Mouse (Mus musculus): ENCODE results near the gene Krtap5-1. TPM values are rescaled to one million over a fixed set of nuclear protein-coding genes. Genes with fewer than 3 reads are reported as not detected.
"Not testable (repeated sequence)": the region's sequence is repeated elsewhere in the genome, so short reads cannot be mapped to it uniquely, and the experiment has no call there.

Gene Krtap5-1
- total and polyA plus RNA-seq, 2 experiments from 2014 or later, result not detected

DNA sequence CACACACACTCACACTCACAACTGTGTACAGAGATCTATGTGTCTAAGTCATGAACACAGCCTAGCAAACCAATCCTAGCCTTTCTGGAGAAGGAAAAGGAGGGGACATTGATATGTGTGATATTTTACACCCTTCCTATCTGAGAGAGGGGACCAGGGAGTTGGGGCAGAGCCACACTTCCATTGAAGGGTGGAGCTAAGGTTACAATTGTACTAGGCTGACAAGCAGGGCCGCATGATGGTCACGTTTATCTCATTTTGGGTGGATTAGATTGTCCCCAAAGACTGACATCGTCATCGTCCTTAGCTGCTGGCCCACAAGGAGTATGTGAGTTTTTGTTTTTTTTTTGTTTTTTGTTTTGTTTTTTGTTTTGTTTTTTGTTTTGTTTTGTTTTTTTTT lies 34.4 kb upstream of the Krtap5-1 start:
- WGBS, result 87% methylated on average over 4 of the region's 4 CpGs
- Histone ChIP-seq H3K4me2 (ENCODE audit: low read depth, low read length, poor library complexity, severe bottlenecking) (no peak overlapping the region), H3K27ac (ENCODE audit: low read depth, low read length) (no peak overlapping the region), H3K27me3 (ENCODE audit: insufficient read depth, low read length) (no peaks in the 10 kb centered on the region), H3K4me3 (ENCODE audit: low read depth, low read length) (no peak overlapping the region), H3K9ac (replicated peaks; ENCODE audit: low read length, poor library complexity, severe bottlenecking) (no peak overlapping the region), H3K9me3 (ENCODE audit: low read length) (no peaks in the 10 kb centered on the region), H3K4me1 (ENCODE audit: insufficient read depth, low read length) (no peaks in the 10 kb centered on the region), H3K36me3 (ENCODE audit: insufficient read depth, low read length) (no peaks in the 10 kb centered on the region)
- no peak for TF ChIP-seq CTCF (IDR thresholded peaks at IDR 0.05)
- ATAC-seq (ENCODE audit: low FRiP score), result no peak
- no peak for DNase-seq (ENCODE audit: low spot score)

DNA sequence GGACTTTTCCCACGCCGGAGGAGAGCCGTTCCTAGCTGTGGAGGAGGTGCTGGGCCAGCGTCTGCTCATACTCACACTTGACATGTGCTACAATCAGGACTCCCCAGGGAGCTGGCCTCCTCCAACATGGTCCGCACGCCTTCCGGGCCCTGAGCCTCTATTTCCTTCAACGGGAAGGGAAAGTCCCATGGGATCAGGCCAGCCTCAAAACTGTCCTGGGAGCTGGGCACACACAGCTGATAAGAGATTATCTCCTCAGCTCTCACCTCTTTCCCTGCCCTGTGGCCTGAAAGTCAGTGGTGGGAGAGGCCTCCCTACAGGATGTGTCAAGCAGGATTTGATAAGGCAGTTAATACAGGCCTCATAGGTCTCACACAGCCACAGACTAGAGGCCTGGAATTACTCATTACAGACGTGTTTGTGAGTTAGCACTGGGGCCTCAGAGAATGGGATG lies 33.4 kb upstream of the Krtap5-1 start:
- H3K4me2 ChIP-seq (ENCODE audit: low read depth, low read length, poor library complexity, severe bottlenecking), result no peak overlapping the region
- no peak overlapping the region for H3K9ac ChIP-seq (replicated peaks; ENCODE audit: low read length, poor library complexity, severe bottlenecking)
- DNase-seq (ENCODE audit: low spot score) (no peak), ATAC-seq (ENCODE audit: low FRiP score) (no peak)
- H3K4me1 ChIP-seq (ENCODE audit: insufficient read depth, low read length), result no peaks in the 10 kb centered on the region
- H3K4me3 ChIP-seq (ENCODE audit: low read depth, low read length), result no peak overlapping the region
- no peaks in the 10 kb centered on the region for H3K9me3 ChIP-seq (ENCODE audit: low read length)
- H3K36me3 ChIP-seq (ENCODE audit: insufficient read depth, low read length), result no peaks in the 10 kb centered on the region
- 76% methylated on average over 9 of the region's 9 CpGs for WGBS
- H3K27ac ChIP-seq (ENCODE audit: low read depth, low read length), result no peak overlapping the region
- no peaks in the 10 kb centered on the region for H3K27me3 ChIP-seq (ENCODE audit: insufficient read depth, low read length)
- TF ChIP-seq CTCF (IDR thresholded peaks at IDR 0.05), result no peak

DNA sequence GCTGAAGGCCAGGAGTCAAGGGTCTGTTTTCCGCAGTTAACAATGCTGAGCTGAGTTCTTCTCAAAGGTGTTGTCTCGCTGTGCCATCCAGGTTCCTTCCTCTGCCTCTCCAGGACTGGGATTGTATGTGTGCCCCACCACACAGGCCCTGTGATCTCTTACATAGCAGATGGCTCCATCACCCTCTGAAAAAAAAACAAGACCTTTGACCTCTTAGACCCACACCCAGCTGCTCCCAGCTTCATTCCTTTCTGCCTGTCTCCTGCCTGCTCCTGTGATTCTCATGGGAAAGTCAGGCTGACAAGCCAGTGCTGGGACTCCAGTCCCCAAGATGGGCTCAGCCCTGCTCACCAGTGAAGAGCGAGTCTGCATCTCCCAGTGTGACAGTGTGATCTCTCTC lies 31.6 kb upstream of the Krtap5-1 start:
- no peaks in the 10 kb centered on the region for H3K4me1 ChIP-seq (ENCODE audit: insufficient read depth, low read length)
- TF ChIP-seq CTCF (IDR thresholded peaks at IDR 0.05), result no peak
- DNase-seq (ENCODE audit: low spot score) (no peak), ATAC-seq (ENCODE audit: low FRiP score) (no peak)
- no peak overlapping the region for H3K4me3 ChIP-seq (ENCODE audit: low read depth, low read length)
- no peaks in the 10 kb centered on the region for H3K36me3 ChIP-seq (ENCODE audit: insufficient read depth, low read length)
- no peaks in the 10 kb centered on the region for H3K9me3 ChIP-seq (ENCODE audit: low read length)
- no peak overlapping the region for H3K4me2 ChIP-seq (ENCODE audit: low read depth, low read length, poor library complexity, severe bottlenecking)
- no peaks in the 10 kb centered on the region for H3K27me3 ChIP-seq (ENCODE audit: insufficient read depth, low read length)
- 62% methylated on average over 3 of the region's 3 CpGs for whole genome bisulfite sequencing
- no peak overlapping the region for H3K27ac ChIP-seq (ENCODE audit: low read depth, low read length)
- no peak overlapping the region for H3K9ac ChIP-seq (replicated peaks; ENCODE audit: low read length, poor library complexity, severe bottlenecking)

DNA sequence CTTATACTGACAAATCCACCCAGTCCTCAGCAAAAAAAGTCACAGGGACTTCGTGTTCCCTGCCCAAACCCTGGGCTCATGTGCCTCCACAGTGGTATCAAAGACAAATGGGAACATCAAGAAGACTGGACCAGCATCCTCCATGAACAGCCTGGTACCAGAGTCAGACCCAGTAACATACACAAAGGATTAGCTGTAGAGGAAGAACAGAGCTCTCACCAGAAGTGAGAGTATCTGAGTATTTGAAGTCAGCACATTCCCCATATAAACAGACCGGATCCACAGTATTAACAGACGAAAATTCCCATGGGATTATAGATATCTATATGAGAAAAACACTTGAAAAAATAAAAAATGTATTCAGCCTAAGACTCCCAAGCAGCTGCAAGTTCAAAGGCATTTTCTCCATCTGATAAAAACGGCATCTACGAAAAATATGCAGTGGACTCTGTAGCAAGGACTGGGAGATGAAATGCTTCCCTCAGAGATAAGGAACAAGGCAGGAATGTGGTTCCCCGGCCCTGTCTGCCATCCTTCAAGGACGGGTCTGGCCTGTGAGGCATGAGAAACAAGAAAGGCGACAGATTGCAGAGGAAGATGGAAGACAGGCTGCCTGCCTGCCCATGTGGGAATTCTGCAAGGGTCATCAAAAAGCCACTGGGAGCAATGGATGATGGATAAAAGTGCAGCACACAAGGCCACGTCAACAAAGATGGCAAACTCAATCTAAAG lies 30.0 kb upstream of the Krtap5-1 start:
- H3K27ac ChIP-seq (ENCODE audit: low read depth, low read length), result no peak overlapping the region
- H3K36me3 ChIP-seq (ENCODE audit: insufficient read depth, low read length), result no peaks in the 10 kb centered on the region
- no peak overlapping the region for H3K9ac ChIP-seq (replicated peaks; ENCODE audit: low read length, poor library complexity, severe bottlenecking)
- no peak overlapping the region for H3K4me3 ChIP-seq (ENCODE audit: low read depth, low read length)
- DNase-seq (ENCODE audit: low spot score) (no peak), ATAC-seq (ENCODE audit: low FRiP score) (no peak)
- 60% methylated on average over 9 of the region's 9 CpGs for WGBS
- no peak overlapping the region for H3K4me2 ChIP-seq (ENCODE audit: low read depth, low read length, poor library complexity, severe bottlenecking)
- no peak for TF ChIP-seq CTCF (IDR thresholded peaks at IDR 0.05)
- H3K27me3 ChIP-seq (ENCODE audit: insufficient read depth, low read length), result no peaks in the 10 kb centered on the region
- no peaks in the 10 kb centered on the region for H3K4me1 ChIP-seq (ENCODE audit: insufficient read depth, low read length)
- no peaks in the 10 kb centered on the region for H3K9me3 ChIP-seq (ENCODE audit: low read length)

DNA sequence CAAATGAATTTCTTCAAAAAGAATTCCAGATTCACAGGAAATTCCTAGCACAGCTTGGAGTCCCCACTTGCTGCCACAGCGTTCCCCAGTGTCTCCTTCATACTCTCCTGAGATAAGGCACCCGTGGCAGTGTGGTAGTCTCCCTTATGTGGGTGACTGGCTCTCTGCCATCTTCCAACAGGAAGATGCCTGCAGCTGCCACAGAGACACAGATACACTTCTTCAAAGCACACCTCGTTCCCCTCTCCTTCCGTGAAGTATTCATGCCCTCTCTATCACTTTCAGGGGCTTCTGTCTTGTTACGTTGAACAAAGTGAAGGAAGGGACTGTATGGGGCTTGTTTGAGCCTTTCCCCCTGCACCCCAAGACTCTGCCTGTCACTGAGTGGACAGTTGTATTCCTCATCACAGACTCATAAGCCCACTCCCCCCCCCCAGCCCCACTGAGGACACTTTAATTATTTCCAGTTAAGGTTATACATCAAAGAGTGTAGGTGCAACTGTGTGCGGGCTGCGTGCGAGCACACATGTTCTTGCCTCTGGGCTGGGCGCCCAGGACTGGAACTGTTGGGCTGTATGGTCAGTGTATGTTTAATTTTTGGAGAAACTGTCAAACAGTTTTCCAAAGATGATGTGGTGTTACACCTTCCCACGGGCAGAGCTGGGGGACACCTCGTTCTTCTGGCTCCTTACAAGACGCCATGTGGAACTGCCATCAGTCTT lies 26.6 kb upstream of the Krtap5-1 start:
- H3K9me3 ChIP-seq (ENCODE audit: low read length), result no peaks in the 10 kb centered on the region
- H3K9ac ChIP-seq (replicated peaks; ENCODE audit: low read length, poor library complexity, severe bottlenecking), result no peak overlapping the region
- H3K4me3 ChIP-seq (ENCODE audit: low read depth, low read length), result no peak overlapping the region
- ATAC-seq (ENCODE audit: low FRiP score) (no peak), DNase-seq (ENCODE audit: low spot score) (no peak)
- H3K4me2 ChIP-seq (ENCODE audit: low read depth, low read length, poor library complexity, severe bottlenecking), result no peak overlapping the region
- H3K36me3 ChIP-seq (ENCODE audit: insufficient read depth, low read length), result no peaks in the 10 kb centered on the region
- no peaks in the 10 kb centered on the region for H3K4me1 ChIP-seq (ENCODE audit: insufficient read depth, low read length)
- WGBS, result 90% methylated on average over 12 of the region's 12 CpGs
- no peaks in the 10 kb centered on the region for H3K27me3 ChIP-seq (ENCODE audit: insufficient read depth, low read length)
- no peak for TF ChIP-seq CTCF (IDR thresholded peaks at IDR 0.05)
- no peak overlapping the region for H3K27ac ChIP-seq (ENCODE audit: low read depth, low read length)

DNA sequence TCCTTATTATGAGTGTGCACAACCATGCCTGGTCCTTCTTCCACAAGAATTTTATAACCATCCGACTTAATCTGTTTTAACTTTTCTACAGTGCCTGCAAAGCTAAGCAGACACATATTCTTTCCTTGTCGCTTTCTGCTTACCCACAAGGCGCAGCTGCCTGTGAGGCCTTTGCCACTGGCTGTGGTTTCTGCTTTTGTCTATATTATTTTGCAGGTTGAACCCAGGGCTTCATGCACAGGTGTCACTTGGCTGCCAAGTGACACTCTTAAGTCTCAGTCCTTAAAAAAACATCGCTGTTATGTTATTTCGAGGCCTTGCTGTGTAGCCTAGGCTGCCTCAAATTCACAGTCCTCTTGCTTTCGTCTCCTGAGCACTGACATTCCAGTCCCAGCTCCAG lies 25.7 kb upstream of the Krtap5-1 start:
- Histone ChIP-seq H3K4me3 (ENCODE audit: low read depth, low read length) (no peak overlapping the region), H3K27ac (ENCODE audit: low read depth, low read length) (no peak overlapping the region), H3K4me2 (ENCODE audit: low read depth, low read length, poor library complexity, severe bottlenecking) (no peak overlapping the region), H3K9ac (replicated peaks; ENCODE audit: low read length, poor library complexity, severe bottlenecking) (no peak overlapping the region), H3K36me3 (ENCODE audit: insufficient read depth, low read length) (no peaks in the 10 kb centered on the region), H3K27me3 (ENCODE audit: insufficient read depth, low read length) (no peaks in the 10 kb centered on the region), H3K9me3 (ENCODE audit: low read length) (no peaks in the 10 kb centered on the region), H3K4me1 (ENCODE audit: insufficient read depth, low read length) (no peaks in the 10 kb centered on the region)
- DNase-seq (ENCODE audit: low spot score), result no peak
- no peak for ATAC-seq (ENCODE audit: low FRiP score)
- TF ChIP-seq CTCF (IDR thresholded peaks at IDR 0.05), result no peak
- 94% methylated on average over 6 of the region's 6 CpGs for WGBS

DNA sequence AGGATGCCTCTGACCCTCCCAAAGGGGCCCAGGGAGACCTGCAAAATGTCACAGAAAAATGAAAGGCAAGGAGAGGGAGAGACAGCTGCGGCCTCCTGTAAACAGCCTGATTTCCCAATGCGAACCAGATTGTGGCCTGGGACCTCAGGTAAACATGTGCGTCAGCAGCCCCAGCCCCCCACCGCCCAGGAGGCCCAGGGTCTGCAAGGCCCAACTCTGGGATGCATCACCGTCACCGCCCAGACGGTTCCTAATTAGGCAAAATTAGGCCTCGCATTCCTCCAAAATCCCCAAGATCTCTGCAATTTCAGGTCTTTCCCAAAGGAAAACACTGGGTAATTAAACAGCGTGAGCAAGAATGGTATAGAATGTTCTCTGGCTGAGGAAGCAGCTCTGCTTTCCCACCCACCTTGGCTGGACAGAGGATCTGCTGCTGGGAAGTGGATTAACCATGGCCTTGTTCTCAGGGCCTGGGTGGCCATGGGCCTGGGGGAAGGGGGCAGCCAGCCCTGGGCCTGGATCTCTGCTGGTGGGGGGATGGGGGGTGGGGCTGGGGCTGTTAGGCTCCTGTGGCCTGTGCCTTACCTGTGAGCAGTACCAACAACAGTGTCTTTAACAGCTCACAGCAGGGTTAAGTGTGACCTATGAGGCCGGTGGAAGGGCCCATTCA lies 24.9 kb upstream of the Krtap5-1 start:
- not testable (repeated sequence) for H3K4me1 ChIP-seq (ENCODE audit: insufficient read depth, low read length); H3K27me3 ChIP-seq (ENCODE audit: insufficient read depth, low read length); H3K9ac ChIP-seq (replicated peaks; ENCODE audit: low read length, poor library complexity, severe bottlenecking); H3K9me3 ChIP-seq (ENCODE audit: low read length); ATAC-seq (ENCODE audit: low FRiP score); H3K27ac ChIP-seq (ENCODE audit: low read depth, low read length); H3K4me3 ChIP-seq (ENCODE audit: low read depth, low read length); H3K36me3 ChIP-seq (ENCODE audit: insufficient read depth, low read length); H3K4me2 ChIP-seq (ENCODE audit: low read depth, low read length, poor library complexity, severe bottlenecking); DNase-seq (ENCODE audit: low spot score)
- WGBS, result 61% methylated on average over 3 of the region's 10 CpGs

All from midbrain, postnatal 0 days (tissue).